Mouse (Mus musculus): ENCODE results near the gene Rfwd3. TPM values are rescaled to one million over a fixed set of nuclear protein-coding genes. Genes with fewer than 3 reads are reported as not detected.
A peak's percentile ranks its signal among the peaks of the same experiment; 100 is the strongest.

Gene Rfwd3
- polyA plus RNA-seq (2014; fragmentation: Nextera tagmentation; extraction: Ambion mirVana) = 61.0 and 66.5 TPM in 2 replicates

DNA sequence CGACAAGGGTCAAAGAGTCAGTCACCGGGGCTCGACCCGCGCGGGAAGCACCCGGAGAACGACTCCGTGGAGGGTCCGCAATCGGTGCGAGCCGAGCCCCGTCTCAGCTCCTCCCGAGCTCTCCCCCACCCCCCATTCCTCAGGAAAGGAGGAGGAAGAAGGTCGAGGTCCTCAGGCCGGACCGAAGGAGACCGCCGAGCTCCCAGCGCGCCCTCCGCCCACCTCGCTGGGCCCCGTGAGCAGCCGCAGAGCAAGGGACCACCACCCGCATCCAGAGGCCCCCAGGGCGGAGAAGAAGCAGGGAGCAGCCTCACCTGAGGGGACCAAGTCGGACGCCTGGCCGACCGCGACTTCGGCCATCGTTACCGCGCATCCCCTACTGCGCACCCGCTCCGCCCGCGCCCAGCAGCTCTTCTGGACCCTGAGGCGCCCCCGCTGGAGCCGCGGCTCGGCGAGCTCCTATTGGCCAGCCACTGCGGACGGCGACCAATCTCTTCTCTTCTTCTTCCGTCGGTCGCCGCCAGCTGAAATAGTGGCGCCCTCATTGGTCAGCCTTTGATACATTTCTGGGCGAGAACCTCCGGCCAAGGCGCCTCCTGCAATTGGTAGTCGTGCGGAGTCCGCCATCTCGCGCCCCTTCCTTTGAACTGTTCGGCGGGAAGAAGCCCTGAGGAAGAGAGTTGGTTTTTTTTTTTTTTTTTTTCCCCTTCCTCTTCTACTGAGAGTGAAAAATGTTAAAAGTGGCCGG lies at the start of gene Rfwd3:
TSS of gene Rfwd3 (minus strand) at position 402 of the 748 bp plus-strand sequence.
- 0% methylated on average over 66 of the region's 67 CpGs for WGBS
- Histone ChIP-seq H3K27ac (ENCODE audit: low read depth) (peak within 1 kb of the TSS; percentile 87), H3K9ac (ENCODE audit: low read length) (peak within 1 kb of the TSS; percentile 88), H3K36me3 (ENCODE audit: control insufficient read depth, insufficient read depth, low read length) (peaks cover 18% of the 10 kb centered on the region), H3K4me1 (replicated peaks; ENCODE audit: control insufficient read depth, insufficient read depth, low read length) (peaks cover 13% of the 10 kb centered on the region; the same call in 1 of the 2 replicates), H3K4me2 (ENCODE audit: low read length) (peak within 1 kb of the TSS; percentile 69), H3K27me3 (replicated peaks; ENCODE audit: control insufficient read depth, insufficient read depth, low read length) (no peaks in the 10 kb centered on the region), H3K9me3 (ENCODE audit: control insufficient read depth, low read length) (no peaks in the 10 kb centered on the region), H3K4me3 (ENCODE audit: low read depth, low read length) (peak within 1 kb of the TSS; percentile 97)
- peak; percentile 99 for ATAC-seq (replicated peaks; ENCODE audit: low FRiP score, low TSS enrichment, low read depth)
- DNase-seq (ENCODE audit: low spot score) = peak; percentile 93

GRCm38 (mm10) chr8:111343225-111343624 lies 43.2 kb upstream of the Rfwd3 start:
- WGBS = 8% methylated on average over 5 of the region's 5 CpGs
- Histone ChIP-seq H3K4me2 (ENCODE audit: low read length) (no peak overlapping the region), H3K9me3 (ENCODE audit: control insufficient read depth, low read length) (no peaks in the 10 kb centered on the region), H3K27me3 (replicated peaks; ENCODE audit: control insufficient read depth, insufficient read depth, low read length) (no peaks in the 10 kb centered on the region; the same call in 1 of the 2 replicates), H3K4me1 (replicated peaks; ENCODE audit: control insufficient read depth, insufficient read depth, low read length) (0 out of 2 replicates have a peak, but pooled peaks cover 3% of the 10 kb centered on the region), H3K4me3 (ENCODE audit: low read depth, low read length) (no peak overlapping the region), H3K36me3 (ENCODE audit: control insufficient read depth, insufficient read depth, low read length) (no peaks in the 10 kb centered on the region), H3K9ac (ENCODE audit: low read length) (no peak overlapping the region), H3K27ac (ENCODE audit: low read depth) (no peak overlapping the region)
- DNase-seq (ENCODE audit: low spot score) (peak; percentile 90), ATAC-seq (replicated peaks; ENCODE audit: low FRiP score, low TSS enrichment, low read depth) (no peak; the same call in 1 of the 2 replicates)

- no peak for ATAC-seq (replicated peaks; ENCODE audit: low FRiP score, low TSS enrichment, low read depth)
- H3K36me3 ChIP-seq (ENCODE audit: control insufficient read depth, insufficient read depth, low read length) = no peaks in the 10 kb centered on the region
- no peak overlapping the region for H3K9ac ChIP-seq (ENCODE audit: low read length)
- H3K4me2 ChIP-seq (ENCODE audit: low read length) = no peak overlapping the region
- no peak for DNase-seq (ENCODE audit: low spot score)
- 0 out of 2 replicates have a peak, but pooled peaks cover 5% of the 10 kb centered on the region for H3K4me1 ChIP-seq (replicated peaks; ENCODE audit: control insufficient read depth, insufficient read depth, low read length)
- no peak overlapping the region for H3K27ac ChIP-seq (ENCODE audit: low read depth)
- H3K9me3 ChIP-seq (ENCODE audit: control insufficient read depth, low read length) = no peaks in the 10 kb centered on the region
- no peak overlapping the region for H3K4me3 ChIP-seq (ENCODE audit: low read depth, low read length)
- H3K27me3 ChIP-seq (replicated peaks; ENCODE audit: control insufficient read depth, insufficient read depth, low read length) = peaks cover 8% of the 10 kb centered on the region; the same call in 1 of the 2 replicates
- WGBS = 77% methylated on average over 3 of the region's 3 CpGs
These were observed 40.2 kb upstream of the Rfwd3 start for GRCm38 (mm10) chr8:111340186-111340585.

DNA sequence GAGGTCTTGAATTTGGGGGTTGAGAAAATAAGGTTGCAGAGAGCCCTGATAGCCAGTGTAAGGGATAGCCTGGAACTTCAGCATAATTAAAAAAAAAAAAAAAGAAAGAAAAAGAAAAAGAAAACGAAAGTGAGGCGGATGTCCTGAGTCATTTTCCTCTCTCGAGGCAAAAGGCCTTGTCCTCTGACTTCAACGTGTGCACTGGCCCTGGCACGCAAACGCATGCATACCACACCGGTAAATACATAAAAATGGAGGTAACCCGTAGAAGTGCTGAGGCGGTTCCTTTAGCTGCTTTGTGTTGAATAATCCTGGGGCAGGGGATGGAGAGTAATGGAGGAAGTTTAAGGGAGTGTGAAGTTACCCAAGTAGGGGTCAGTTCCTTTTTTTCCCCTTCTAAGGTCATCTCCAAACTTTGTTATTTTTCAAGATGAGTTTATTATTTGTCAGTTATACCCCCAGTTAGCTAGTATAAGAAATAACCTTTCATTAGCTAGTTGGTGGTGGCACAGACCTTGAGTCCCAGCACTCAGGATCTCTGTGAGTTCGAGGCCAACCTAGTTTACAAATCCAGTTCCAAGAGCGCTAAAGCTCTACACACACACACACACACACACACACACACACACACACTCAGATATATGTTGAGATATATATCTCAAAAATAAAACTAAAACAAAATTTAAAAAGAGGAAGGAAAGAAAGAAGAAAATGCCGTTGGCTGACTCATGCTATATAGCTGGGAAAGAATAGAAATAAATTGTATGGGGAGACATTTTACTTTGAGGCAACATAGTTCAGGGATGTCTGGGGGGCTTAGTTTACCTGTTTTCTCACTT lies 38.6 kb upstream of the Rfwd3 start:
- H3K4me3 ChIP-seq (ENCODE audit: low read depth, low read length) = peak overlapping the region; percentile 43
- H3K9me3 ChIP-seq (ENCODE audit: control insufficient read depth, low read length) = no peaks in the 10 kb centered on the region
- peak overlapping the region; percentile 79 for H3K4me2 ChIP-seq (ENCODE audit: low read length)
- WGBS = 37% methylated on average over 12 of the region's 12 CpGs
- ATAC-seq (replicated peaks; ENCODE audit: low FRiP score, low TSS enrichment, low read depth) = no peak
- H3K4me1 ChIP-seq (replicated peaks; ENCODE audit: control insufficient read depth, insufficient read depth, low read length) = 0 out of 2 replicates have a peak, but pooled peaks cover 5% of the 10 kb centered on the region
- no peaks in the 10 kb centered on the region for H3K36me3 ChIP-seq (ENCODE audit: control insufficient read depth, insufficient read depth, low read length)
- H3K27me3 ChIP-seq (replicated peaks; ENCODE audit: control insufficient read depth, insufficient read depth, low read length) = peaks cover 8% of the 10 kb centered on the region; the same call in 1 of the 2 replicates
- DNase-seq (ENCODE audit: low spot score) = no peak
- H3K9ac ChIP-seq (ENCODE audit: low read length) = no peak overlapping the region
- H3K27ac ChIP-seq (ENCODE audit: low read depth) = no peak overlapping the region

DNA sequence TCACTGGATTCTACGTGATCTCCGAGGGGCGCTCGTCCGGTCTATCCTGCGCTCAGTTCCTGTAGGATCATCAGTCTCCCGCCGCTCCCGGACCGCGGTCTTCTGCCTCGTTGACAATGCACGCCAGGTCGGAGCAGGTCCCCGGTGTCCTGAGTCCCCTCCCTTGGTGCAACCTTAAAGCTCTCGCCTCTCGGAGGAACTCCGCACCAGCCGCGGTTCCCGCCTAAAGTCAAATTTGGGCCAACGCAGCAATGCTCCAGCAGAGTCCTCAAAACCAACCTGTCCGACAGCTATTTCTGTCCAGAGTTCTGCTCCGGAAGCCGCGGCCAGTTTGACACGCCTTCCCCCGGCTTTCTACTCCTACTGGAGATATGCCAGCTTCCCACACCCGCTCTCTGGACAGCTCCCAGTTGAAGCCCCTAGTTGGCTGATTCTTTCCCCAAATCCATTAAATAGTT lies 37.9 kb upstream of the Rfwd3 start, which contains the start of gene Mlkl:
TSS of gene Mlkl (minus strand) at position 288 of the 458 bp plus-strand sequence.
- under 1% methylated on average over 29 of the region's 29 CpGs for WGBS

GRCm38 (mm10) chr8:111337311-111337889 lies 37.4 kb upstream of the Rfwd3 start:
- no peak overlapping the region for H3K27ac ChIP-seq (ENCODE audit: low read depth)
- 33% methylated on average over 17 of the region's 17 CpGs for WGBS
- peak overlapping the region; percentile 43 for H3K4me3 ChIP-seq (ENCODE audit: low read depth, low read length)
- peak overlapping the region; percentile 79 for H3K4me2 ChIP-seq (ENCODE audit: low read length)
- peaks cover 8% of the 10 kb centered on the region; the same call in 1 of the 2 replicates for H3K27me3 ChIP-seq (replicated peaks; ENCODE audit: control insufficient read depth, insufficient read depth, low read length)
- ATAC-seq (replicated peaks; ENCODE audit: low FRiP score, low TSS enrichment, low read depth) (0 out of 2 replicates have a peak, but pooled peaks have one; percentile 47), DNase-seq (ENCODE audit: low spot score) (peak; percentile 53)
- no peak overlapping the region for H3K9ac ChIP-seq (ENCODE audit: low read length)
- no peaks in the 10 kb centered on the region for H3K36me3 ChIP-seq (ENCODE audit: control insufficient read depth, insufficient read depth, low read length)
- H3K9me3 ChIP-seq (ENCODE audit: control insufficient read depth, low read length) = no peaks in the 10 kb centered on the region
- 0 out of 2 replicates have a peak, but pooled peaks cover 5% of the 10 kb centered on the region for H3K4me1 ChIP-seq (replicated peaks; ENCODE audit: control insufficient read depth, insufficient read depth, low read length)

More for the DNA sequence above, 37.9 kb upstream of the Rfwd3 start, which contains the start of gene Mlkl:
- ATAC-seq (replicated peaks; ENCODE audit: low FRiP score, low TSS enrichment, low read depth) (0 out of 2 replicates have a peak, but pooled peaks have one; percentile 43), DNase-seq (ENCODE audit: low spot score) (peak; percentile 78)
- H3K27me3 ChIP-seq (replicated peaks; ENCODE audit: control insufficient read depth, insufficient read depth, low read length) = peaks cover 8% of the 10 kb centered on the region; the same call in 1 of the 2 replicates
- H3K4me1 ChIP-seq (replicated peaks; ENCODE audit: control insufficient read depth, insufficient read depth, low read length) = 0 out of 2 replicates have a peak, but pooled peaks cover 5% of the 10 kb centered on the region
- no peak within 1 kb of the TSS for H3K27ac ChIP-seq (ENCODE audit: low read depth)
- H3K4me3 ChIP-seq (ENCODE audit: low read depth, low read length) = peak within 1 kb of the TSS; percentile 43
- H3K4me2 ChIP-seq (ENCODE audit: low read length) = peak within 1 kb of the TSS; percentile 79
- H3K36me3 ChIP-seq (ENCODE audit: control insufficient read depth, insufficient read depth, low read length) = no peaks in the 10 kb centered on the region
- H3K9ac ChIP-seq (ENCODE audit: low read length) = 0 out of 2 replicates have a peak within 1 kb of the TSS, but pooled peaks have one; percentile 11
- no peaks in the 10 kb centered on the region for H3K9me3 ChIP-seq (ENCODE audit: control insufficient read depth, low read length)

DNA sequence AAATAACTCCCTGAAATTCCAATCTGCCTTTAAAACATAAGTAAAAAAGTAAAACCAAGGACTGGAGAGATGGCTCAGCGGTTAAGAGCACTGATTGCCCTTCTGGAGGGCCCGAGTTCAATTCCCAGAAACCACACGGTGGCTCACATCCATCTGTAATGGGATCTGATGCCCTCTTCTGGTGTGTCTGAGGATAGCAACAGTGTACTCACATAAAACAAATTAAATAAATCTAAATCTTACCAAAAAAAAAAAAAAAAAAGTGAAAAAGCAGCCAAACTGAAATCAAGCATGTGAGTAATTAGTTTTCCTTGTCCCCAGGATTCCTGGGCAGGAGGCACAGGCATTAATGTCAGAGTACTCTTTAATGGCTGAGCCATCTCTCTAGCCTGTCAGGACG lies 36.7 kb upstream of the Rfwd3 start:
- DNase-seq (ENCODE audit: low spot score) (no peak), ATAC-seq (replicated peaks; ENCODE audit: low FRiP score, low TSS enrichment, low read depth) (no peak)
- no peak overlapping the region for H3K4me3 ChIP-seq (ENCODE audit: low read depth, low read length)
- no peaks in the 10 kb centered on the region for H3K9me3 ChIP-seq (ENCODE audit: control insufficient read depth, low read length)
- H3K36me3 ChIP-seq (ENCODE audit: control insufficient read depth, insufficient read depth, low read length) = no peaks in the 10 kb centered on the region
- WGBS = 80% methylated on average over 4 of the region's 4 CpGs
- H3K4me1 ChIP-seq (replicated peaks; ENCODE audit: control insufficient read depth, insufficient read depth, low read length) = 0 out of 2 replicates have a peak, but pooled peaks cover 5% of the 10 kb centered on the region
- no peak overlapping the region for H3K4me2 ChIP-seq (ENCODE audit: low read length)
- peaks cover 8% of the 10 kb centered on the region; the same call in 1 of the 2 replicates for H3K27me3 ChIP-seq (replicated peaks; ENCODE audit: control insufficient read depth, insufficient read depth, low read length)
- no peak overlapping the region for H3K27ac ChIP-seq (ENCODE audit: low read depth)
- no peak overlapping the region for H3K9ac ChIP-seq (ENCODE audit: low read length)

All from intestine, embryonic 14.5 days (tissue).